Mouse (Mus musculus): Measurements from ENCODE around the gene Tgfb3. TPM values are rescaled to one million over a fixed set of nuclear protein-coding genes. Genes with fewer than 3 reads are reported as not detected.

The Tgfb3 gene
- total and polyA plus RNA-seq, 2 experiments = 0.46 to 0.84 TPM

DNA sequence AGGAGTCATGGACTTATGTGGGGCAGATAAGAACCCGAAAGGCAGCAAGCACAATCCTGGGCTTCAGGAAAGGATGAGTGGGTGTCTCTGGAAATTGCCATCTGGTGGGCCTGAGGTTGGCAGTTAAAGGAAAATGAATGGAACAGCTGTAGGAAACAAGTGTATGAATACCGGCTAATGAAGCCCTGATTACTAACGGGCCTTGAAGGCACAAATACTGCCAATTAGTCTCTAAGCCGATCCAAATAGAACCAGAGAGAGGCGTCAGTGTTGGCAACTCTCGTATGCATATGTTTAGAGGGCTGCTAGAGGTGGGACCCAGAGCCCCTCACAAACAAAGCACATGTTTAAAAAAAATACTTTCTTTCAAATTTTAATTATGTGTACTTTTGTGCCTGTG lies 7.4 kb downstream of the Tgfb3 start:
- no peak for TF ChIP-seq CTCF (IDR thresholded peaks at IDR 0.05; ENCODE audit: low read depth, low read length)
- TF ChIP-seq POLR2A (IDR thresholded peaks at IDR 0.05; ENCODE audit: extremely low read depth, insufficient read depth, low read length) = no peak
- no peak for DNase-seq (ENCODE audit: extremely low read depth, low read depth, low spot score)
- Histone ChIP-seq H3K9ac (ENCODE audit: low read depth, low read length) (no peak overlapping the region), H3K27me3 (ENCODE audit: control insufficient read depth, insufficient read depth, low read length) (no peaks in the 10 kb centered on the region), H3K4me1 (ENCODE audit: control insufficient read depth, insufficient read depth, low read length) (no peaks in the 10 kb centered on the region), H3K4me3 (ENCODE audit: insufficient read depth, low read depth, low read length) (no peak overlapping the region), H3K36me3 (ENCODE audit: control insufficient read depth, insufficient read depth, low read length) (no peaks in the 10 kb centered on the region), H3K27ac (replicated peaks; ENCODE audit: insufficient read depth, low read depth, low read length) (no peak overlapping the region), H3K79me2 (ENCODE audit: control insufficient read depth, insufficient read depth, low read length) (no peaks in the 10 kb centered on the region)
- 89% methylated on average over 6 of the region's 6 CpGs for WGBS

GRCm38 (mm10) chr12:86064796-86065195 lies 14.0 kb downstream of the Tgfb3 start:
- Histone ChIP-seq H3K4me1 (ENCODE audit: control insufficient read depth, insufficient read depth, low read length) (no peaks in the 10 kb centered on the region), H3K9ac (ENCODE audit: low read depth, low read length) (no peak overlapping the region), H3K36me3 (ENCODE audit: control insufficient read depth, insufficient read depth, low read length) (no peaks in the 10 kb centered on the region), H3K4me3 (ENCODE audit: insufficient read depth, low read depth, low read length) (no peak overlapping the region), H3K27me3 (ENCODE audit: control insufficient read depth, insufficient read depth, low read length) (no peaks in the 10 kb centered on the region), H3K79me2 (ENCODE audit: control insufficient read depth, insufficient read depth, low read length) (no peaks in the 10 kb centered on the region), H3K27ac (replicated peaks; ENCODE audit: insufficient read depth, low read depth, low read length) (no peak overlapping the region)
- peak; percentile 61 for DNase-seq (ENCODE audit: extremely low read depth, low read depth, low spot score)
- TF ChIP-seq CTCF (IDR thresholded peaks at IDR 0.05; ENCODE audit: low read depth, low read length) (no peak), POLR2A (IDR thresholded peaks at IDR 0.05; ENCODE audit: extremely low read depth, insufficient read depth, low read length) (no peak)

- no peak for TF ChIP-seq POLR2A (IDR thresholded peaks at IDR 0.05; ENCODE audit: extremely low read depth, insufficient read depth, low read length)
- no peak for TF ChIP-seq CTCF (IDR thresholded peaks at IDR 0.05; ENCODE audit: low read depth, low read length)
- H3K4me3 ChIP-seq (ENCODE audit: insufficient read depth, low read depth, low read length) = no peak overlapping the region
- H3K9ac ChIP-seq (ENCODE audit: low read depth, low read length) = no peak overlapping the region
- H3K79me2 ChIP-seq (ENCODE audit: control insufficient read depth, insufficient read depth, low read length) = no peaks in the 10 kb centered on the region
- no peaks in the 10 kb centered on the region for H3K4me1 ChIP-seq (ENCODE audit: control insufficient read depth, insufficient read depth, low read length)
- no peak overlapping the region for H3K27ac ChIP-seq (replicated peaks; ENCODE audit: insufficient read depth, low read depth, low read length)
- H3K27me3 ChIP-seq (ENCODE audit: control insufficient read depth, insufficient read depth, low read length) = no peaks in the 10 kb centered on the region
- no peaks in the 10 kb centered on the region for H3K36me3 ChIP-seq (ENCODE audit: control insufficient read depth, insufficient read depth, low read length)
- 68% methylated on average over 6 of the region's 6 CpGs for WGBS
- peak; percentile 16 for DNase-seq (ENCODE audit: extremely low read depth, low read depth, low spot score)
Observed at GRCm38 (mm10) chr12:86059341-86059740, 19.5 kb downstream of the Tgfb3 start.

DNA sequence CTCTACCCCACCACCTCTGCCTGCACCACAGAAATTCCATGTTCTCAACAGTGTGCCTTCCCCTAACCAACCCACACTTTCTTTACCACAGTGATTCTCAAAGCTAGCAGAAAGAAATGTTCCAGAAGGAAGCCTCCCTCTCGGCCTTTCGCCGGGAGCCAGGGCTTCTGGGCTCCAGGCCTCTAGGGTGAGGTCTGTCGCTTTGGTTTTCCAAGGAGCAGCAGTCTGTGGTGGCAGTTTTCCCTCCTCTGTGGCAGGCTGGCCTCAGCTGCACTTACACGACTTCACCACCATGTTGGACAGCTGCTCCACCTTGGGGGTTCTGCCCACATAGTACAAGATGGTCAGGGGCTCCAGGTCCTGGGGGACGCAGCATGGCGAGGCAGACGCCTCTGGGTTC lies 21.3 kb downstream of the Tgfb3 start:
- no peaks in the 10 kb centered on the region for H3K36me3 ChIP-seq (ENCODE audit: control insufficient read depth, insufficient read depth, low read length)
- H3K27me3 ChIP-seq (ENCODE audit: control insufficient read depth, insufficient read depth, low read length) = no peaks in the 10 kb centered on the region
- H3K4me1 ChIP-seq (ENCODE audit: control insufficient read depth, insufficient read depth, low read length) = no peaks in the 10 kb centered on the region
- H3K79me2 ChIP-seq (ENCODE audit: control insufficient read depth, insufficient read depth, low read length) = no peaks in the 10 kb centered on the region
- no peak overlapping the region for H3K4me3 ChIP-seq (ENCODE audit: insufficient read depth, low read depth, low read length)
- TF ChIP-seq CTCF (IDR thresholded peaks at IDR 0.05; ENCODE audit: low read depth, low read length) (no peak), POLR2A (IDR thresholded peaks at IDR 0.05; ENCODE audit: extremely low read depth, insufficient read depth, low read length) (no peak)
- WGBS = 92% methylated on average over 8 of the region's 8 CpGs
- no peak overlapping the region for H3K9ac ChIP-seq (ENCODE audit: low read depth, low read length)
- H3K27ac ChIP-seq (replicated peaks; ENCODE audit: insufficient read depth, low read depth, low read length) = no peak overlapping the region
- no peak for DNase-seq (ENCODE audit: extremely low read depth, low read depth, low spot score)

- Histone ChIP-seq H3K79me2 (ENCODE audit: control insufficient read depth, insufficient read depth, low read length) (no peaks in the 10 kb centered on the region), H3K27me3 (ENCODE audit: control insufficient read depth, insufficient read depth, low read length) (no peaks in the 10 kb centered on the region), H3K9ac (ENCODE audit: low read depth, low read length) (no peak overlapping the region), H3K27ac (replicated peaks; ENCODE audit: insufficient read depth, low read depth, low read length) (no peak overlapping the region), H3K36me3 (ENCODE audit: control insufficient read depth, insufficient read depth, low read length) (no peaks in the 10 kb centered on the region), H3K4me1 (ENCODE audit: control insufficient read depth, insufficient read depth, low read length) (no peaks in the 10 kb centered on the region), H3K4me3 (ENCODE audit: insufficient read depth, low read depth, low read length) (no peak overlapping the region)
- DNase-seq (ENCODE audit: extremely low read depth, low read depth, low spot score) = no peak
- TF ChIP-seq POLR2A (IDR thresholded peaks at IDR 0.05; ENCODE audit: extremely low read depth, insufficient read depth, low read length) (no peak), CTCF (IDR thresholded peaks at IDR 0.05; ENCODE audit: low read depth, low read length) (no peak)
- WGBS = 85% methylated on average over 8 of the region's 8 CpGs
Observed at GRCm38 (mm10) chr12:86056976-86057375, 21.9 kb downstream of the Tgfb3 start.

- Histone ChIP-seq H3K27me3 (ENCODE audit: control insufficient read depth, insufficient read depth, low read length) (no peaks in the 10 kb centered on the region), H3K4me3 (ENCODE audit: insufficient read depth, low read depth, low read length) (no peak overlapping the region), H3K9ac (ENCODE audit: low read depth, low read length) (no peak overlapping the region), H3K27ac (replicated peaks; ENCODE audit: insufficient read depth, low read depth, low read length) (no peak overlapping the region), H3K4me1 (ENCODE audit: control insufficient read depth, insufficient read depth, low read length) (no peaks in the 10 kb centered on the region), H3K36me3 (ENCODE audit: control insufficient read depth, insufficient read depth, low read length) (no peaks in the 10 kb centered on the region), H3K79me2 (ENCODE audit: control insufficient read depth, insufficient read depth, low read length) (no peaks in the 10 kb centered on the region)
- TF ChIP-seq POLR2A (IDR thresholded peaks at IDR 0.05; ENCODE audit: extremely low read depth, insufficient read depth, low read length) (no peak), CTCF (IDR thresholded peaks at IDR 0.05; ENCODE audit: low read depth, low read length) (no peak)
- DNase-seq (ENCODE audit: extremely low read depth, low read depth, low spot score) = no peak
- 96% methylated on average over 2 of the region's 2 CpGs for WGBS
Observed at GRCm38 (mm10) chr12:86055306-86055705, 23.5 kb downstream of the Tgfb3 start.
